Mouse (Mus musculus) liver, embryonic 16.5 days (tissue): ENCODE data around the gene Tcf7l2. TPM values are rescaled to one million over a fixed set of nuclear protein-coding genes. Genes with fewer than 3 reads are reported as not detected.
A peak's percentile ranks its signal among the peaks of the same experiment; 100 is the strongest.

ENCODE experiments used
- ATAC-seq: fragments of 200-750 bp; cut with Nextera tagmentation; 2 replicates; pipeline ENCODE4 v1.8.0; 2017; ENCODE audit warnings: low read depth, mild to moderate bottlenecking, moderate number of reproducible peaks, moderate library complexity
- H3K27ac ChIP-seq: fragments of 300-500 bp; sonication (generic); 2 replicates; pipeline ENCODE4 v1.5.1; 2014; ENCODE audit warnings: mild to moderate bottlenecking, low read length
- H3K27me3 ChIP-seq: fragments of 300-500 bp; sonication (generic); 2 replicates; pipeline ENCODE4 v1.6.1; 2014; ENCODE audit warnings: low read depth, low read length, mixed read lengths; ENCODE audit not compliant: control insufficient read depth, insufficient read depth
- H3K36me3 ChIP-seq: fragments of 300-500 bp; sonication (generic); 2 replicates; pipeline ENCODE4 v1.6.1; 2014; ENCODE audit warnings: mild to moderate bottlenecking; ENCODE audit not compliant: control insufficient read depth, insufficient read depth
- H3K4me1 ChIP-seq: fragments of 300-500 bp; sonication (generic); 2 replicates; pipeline ENCODE4 v1.6.1; 2014; ENCODE audit warnings: low read depth, low read length, mixed read lengths; ENCODE audit not compliant: control insufficient read depth
- H3K4me2 ChIP-seq: fragments of 300-500 bp; sonication (generic); 2 replicates; pipeline ENCODE4 v1.6.1; 2014; ENCODE audit warnings: low read depth, low read length, mixed read lengths
- H3K4me3 ChIP-seq: fragments of 300-500 bp; sonication (generic); 2 replicates; pipeline ENCODE4 v1.5.1; 2014; ENCODE audit warnings: low read depth, mild to moderate bottlenecking, low read length
- H3K9ac ChIP-seq: fragments of 300-500 bp; sonication (generic); 2 replicates; pipeline ENCODE4 v1.6.1; 2014; ENCODE audit warnings: low read depth, low read length
- H3K9me3 ChIP-seq: fragments of 300-500 bp; sonication (generic); replicated peaks from 2 replicates; pipeline ENCODE4 v1.6.1; 2016; ENCODE audit warnings: low read length; ENCODE audit not compliant: control insufficient read depth
- WGBS: fragments of 180-500 bp; shearing (Covaris S2); extraction: QIAGEN DNeasy Blood & Tissue Kit; methylation state at CpG from one replicate; pipeline ENCODE4 v1.1.7; 2014; ENCODE audit not compliant: insufficient replicate concordance; 5-methylcytosine and 5-hydroxymethylcytosine counted together
- polyA plus RNA-seq: library from polyadenylated mRNA; unstranded; fragments of >200 nt; fragmentation: Nextera tagmentation; extraction: Ambion mirVana; gene quantifications from 2 replicates; pipeline ENCODE4 v1.2.1, GENCODE M21; 2015

Gene Tcf7l2
- polyA plus RNA-seq, 1 experiment from 2014 or later = 20.7 TPM

- WGBS = 45% methylated on average over 3 of the region's 3 CpGs
- H3K27ac ChIP-seq = no peak overlapping the region
- peak; percentile 56; the same call in 1 of the 2 replicates for ATAC-seq
Observed at GRCm38 (mm10) chr19:55797834-55798233, 56.2 kb downstream of the Tcf7l2 start.

DNA sequence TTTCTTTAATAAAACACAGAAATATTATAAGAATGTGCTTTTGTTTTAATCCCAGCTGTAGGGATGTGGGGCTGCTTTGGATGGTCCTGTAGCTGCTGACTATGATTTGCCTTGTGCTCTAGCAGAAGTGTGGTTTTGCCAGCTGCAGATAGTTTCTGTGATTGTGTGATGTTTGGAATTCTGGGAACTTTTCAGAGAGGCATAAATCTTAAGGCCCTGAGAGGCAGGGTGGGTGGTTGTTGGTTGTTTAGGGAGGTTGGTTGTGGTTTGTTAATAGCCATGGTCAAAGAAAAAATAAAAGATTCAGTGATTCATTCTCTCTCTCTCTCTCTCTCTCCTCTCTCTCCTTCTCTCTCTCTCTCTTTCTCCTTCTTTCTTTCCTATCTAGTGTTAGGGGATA is 57.8 kb downstream of the Tcf7l2 start:
- Histone ChIP-seq H3K36me3 (no peaks in the 10 kb centered on the region), H3K4me2 (no peak overlapping the region), H3K27me3 (no peaks in the 10 kb centered on the region), H3K9me3 (no peaks in the 10 kb centered on the region), H3K4me1 (no peaks in the 10 kb centered on the region; the same call in 1 of the 2 replicates), H3K27ac (no peak overlapping the region), H3K4me3 (no peak overlapping the region), H3K9ac (no peak overlapping the region)
- no peak for ATAC-seq

More at GRCm38 (mm10) chr19:55797834-55798233, 56.2 kb downstream of the Tcf7l2 start:
- Histone ChIP-seq H3K27me3 (no peaks in the 10 kb centered on the region), H3K9me3 (no peaks in the 10 kb centered on the region), H3K4me2 (no peak overlapping the region), H3K36me3 (no peaks in the 10 kb centered on the region), H3K9ac (no peak overlapping the region), H3K4me1 (no peaks in the 10 kb centered on the region), H3K4me3 (no peak overlapping the region)

DNA sequence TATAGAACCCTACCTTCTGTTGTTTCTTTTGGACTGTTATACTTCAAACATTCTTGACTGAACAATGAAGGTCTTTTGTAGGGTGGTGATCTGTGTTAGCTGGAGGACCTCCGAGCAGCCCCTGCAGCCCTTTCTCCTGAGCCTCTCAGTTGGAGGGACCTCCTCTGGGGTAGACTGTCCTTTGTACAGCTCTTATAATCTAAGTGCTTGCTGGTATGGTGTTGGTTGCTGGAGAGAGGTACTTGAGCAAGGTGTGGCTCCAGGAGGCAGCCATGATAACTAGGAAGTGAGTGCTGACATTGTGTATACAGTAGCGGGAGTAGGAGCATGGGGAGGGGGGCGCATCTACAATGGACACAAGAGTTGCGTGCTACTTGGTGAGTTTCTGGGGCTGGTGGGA is 58.4 kb downstream of the Tcf7l2 start:
- no peaks in the 10 kb centered on the region for H3K9me3 ChIP-seq
- H3K36me3 ChIP-seq = no peaks in the 10 kb centered on the region
- no peaks in the 10 kb centered on the region for H3K27me3 ChIP-seq
- H3K27ac ChIP-seq = no peak overlapping the region
- no peak for ATAC-seq
- 78% methylated on average over 4 of the region's 4 CpGs for WGBS
- H3K4me2 ChIP-seq = no peak overlapping the region
- no peak overlapping the region for H3K9ac ChIP-seq
- H3K4me1 ChIP-seq = no peaks in the 10 kb centered on the region; the same call in 1 of the 2 replicates
- no peak overlapping the region for H3K4me3 ChIP-seq

GRCm38 (mm10) chr19:55803121-55803520 is 61.5 kb downstream of the Tcf7l2 start:
- Histone ChIP-seq H3K36me3 (no peaks in the 10 kb centered on the region), H3K9ac (no peak overlapping the region), H3K27ac (no peak overlapping the region), H3K4me1 (peaks cover 11% of the 10 kb centered on the region), H3K4me3 (no peak overlapping the region), H3K27me3 (peaks cover 6% of the 10 kb centered on the region; the same call in 1 of the 2 replicates), H3K4me2 (no peak overlapping the region), H3K9me3 (no peaks in the 10 kb centered on the region)
- ATAC-seq = peak; percentile 30; the same call in 1 of the 2 replicates
- 0% methylated on average over 1 of the region's 1 CpGs for WGBS

DNA sequence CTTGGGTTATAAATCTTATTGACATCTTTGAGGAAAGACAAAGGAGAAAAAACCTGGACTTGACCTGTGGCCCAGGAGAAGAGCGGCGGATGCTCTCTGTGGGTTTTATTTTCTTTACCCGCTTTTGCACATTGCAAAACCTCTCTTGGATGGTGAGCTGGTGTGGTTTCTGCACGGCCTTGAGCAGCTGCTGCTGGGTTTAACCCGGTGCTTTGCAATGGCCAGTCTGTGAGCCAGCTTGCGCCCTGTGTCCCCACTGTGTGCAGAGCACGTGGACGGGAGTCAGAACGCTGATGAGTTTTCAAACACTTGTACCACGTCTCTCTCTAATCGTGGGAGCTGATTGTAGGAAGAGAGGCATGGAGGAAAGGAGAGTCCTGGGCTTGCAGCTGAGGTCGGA is 62.2 kb downstream of the Tcf7l2 start:
- no peak overlapping the region for H3K4me2 ChIP-seq
- H3K36me3 ChIP-seq = no peaks in the 10 kb centered on the region
- no peak overlapping the region for H3K27ac ChIP-seq
- no peak for ATAC-seq
- WGBS = 57% methylated on average over 12 of the region's 12 CpGs
- peaks cover 11% of the 10 kb centered on the region for H3K4me1 ChIP-seq
- H3K9ac ChIP-seq = no peak overlapping the region
- H3K27me3 ChIP-seq = peaks cover 6% of the 10 kb centered on the region; the same call in 1 of the 2 replicates
- H3K4me3 ChIP-seq = no peak overlapping the region
- H3K9me3 ChIP-seq = no peaks in the 10 kb centered on the region

DNA sequence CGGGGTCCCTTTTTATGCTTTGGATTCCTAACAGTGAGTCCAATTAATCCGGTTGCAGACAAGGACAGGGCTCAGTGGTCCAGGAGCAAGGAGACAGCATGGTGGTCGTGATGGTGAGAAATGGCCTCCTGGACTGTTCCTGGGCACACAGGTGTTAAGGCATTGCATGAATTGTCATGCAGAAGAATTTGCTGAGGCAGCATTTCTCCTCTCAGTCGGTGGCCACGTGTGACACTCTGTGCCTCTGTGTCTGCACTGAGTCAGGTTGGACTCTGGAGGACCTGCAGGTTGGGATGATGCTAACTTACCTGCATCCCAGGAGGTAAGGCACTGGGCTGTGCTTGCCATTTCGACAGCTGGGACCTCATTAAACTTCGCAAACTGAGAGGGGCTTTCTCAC is 63.2 kb downstream of the Tcf7l2 start:
- no peak overlapping the region for H3K9ac ChIP-seq
- ATAC-seq = no peak
- H3K27me3 ChIP-seq = peaks cover 6% of the 10 kb centered on the region; the same call in 1 of the 2 replicates
- H3K4me1 ChIP-seq = peaks cover 11% of the 10 kb centered on the region
- H3K27ac ChIP-seq = no peak overlapping the region
- WGBS = 66% methylated on average over 7 of the region's 7 CpGs
- no peak overlapping the region for H3K4me3 ChIP-seq
- H3K9me3 ChIP-seq = no peaks in the 10 kb centered on the region
- no peaks in the 10 kb centered on the region for H3K36me3 ChIP-seq
- H3K4me2 ChIP-seq = no peak overlapping the region

GRCm38 (mm10) chr19:55806434-55807193 is 65.0 kb downstream of the Tcf7l2 start:
- no peaks in the 10 kb centered on the region for H3K36me3 ChIP-seq
- ATAC-seq = peak; percentile 50; the same call in 1 of the 2 replicates
- 38% methylated on average over 12 of the region's 12 CpGs for WGBS
- no peak overlapping the region for H3K4me3 ChIP-seq
- peak overlapping the region; percentile 2; the same call in 1 of the 2 replicates for H3K27ac ChIP-seq
- peaks cover 11% of the 10 kb centered on the region for H3K4me1 ChIP-seq
- H3K4me2 ChIP-seq = no peak overlapping the region
- H3K27me3 ChIP-seq = peaks cover 6% of the 10 kb centered on the region; the same call in 1 of the 2 replicates
- no peaks in the 10 kb centered on the region for H3K9me3 ChIP-seq
- no peak overlapping the region for H3K9ac ChIP-seq

DNA sequence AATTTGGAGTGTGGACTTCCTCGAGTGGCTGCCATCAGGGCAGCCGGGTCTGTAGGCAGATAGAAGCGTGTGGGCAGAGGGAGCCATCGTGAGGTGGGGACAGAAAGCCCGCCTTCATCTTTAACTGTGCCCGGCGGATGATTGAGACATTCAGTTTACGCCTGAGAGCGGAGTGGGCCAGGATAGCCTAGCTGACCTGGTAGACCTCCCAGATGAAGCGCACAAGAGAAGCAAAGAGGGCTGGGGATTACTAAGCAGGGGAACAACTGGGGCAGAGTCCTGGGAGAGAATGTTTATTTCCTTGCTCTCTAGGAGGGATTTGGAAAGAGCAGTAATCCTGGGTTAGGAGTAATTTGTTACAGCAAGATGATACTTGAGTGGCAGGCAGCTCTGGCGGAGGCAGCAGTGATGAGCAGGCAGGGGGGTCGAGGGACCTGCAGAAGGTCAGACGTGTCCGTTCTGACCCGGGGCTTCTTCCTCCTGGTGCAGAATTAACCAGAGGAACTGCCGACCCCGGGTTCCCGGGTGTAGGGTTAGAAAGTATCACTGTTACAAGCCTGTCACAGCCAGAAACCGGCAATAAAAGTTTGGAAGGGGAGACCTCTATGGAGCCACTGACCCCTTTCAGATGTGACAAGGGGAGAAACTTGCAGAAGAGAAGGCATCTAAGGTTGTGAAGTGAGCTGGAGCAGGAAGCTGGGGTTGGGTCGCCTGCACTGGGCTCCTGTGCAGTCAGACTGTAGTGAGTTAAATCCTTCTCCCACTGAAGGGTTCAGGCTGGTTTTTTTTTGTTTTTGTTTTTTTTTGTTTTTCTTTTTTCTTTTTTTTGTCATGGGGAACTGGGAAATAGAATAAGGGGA is 65.8 kb downstream of the Tcf7l2 start:
- Histone ChIP-seq H3K4me1 (peaks cover 11% of the 10 kb centered on the region), H3K27me3 (peaks cover 6% of the 10 kb centered on the region; the same call in 1 of the 2 replicates), H3K9ac (no peak overlapping the region), H3K9me3 (no peaks in the 10 kb centered on the region), H3K27ac (no peak overlapping the region; the same call in 1 of the 2 replicates), H3K4me2 (no peak overlapping the region), H3K36me3 (no peaks in the 10 kb centered on the region), H3K4me3 (no peak overlapping the region)
- 28% methylated on average over 20 of the region's 20 CpGs for WGBS
- ATAC-seq = no peak
